Mouse (Mus musculus) lung, postnatal 0 days (tissue): ENCODE measurements around the gene St8sia2. TPM values are rescaled to one million over a fixed set of nuclear protein-coding genes. Genes with fewer than 3 reads are reported as not detected.

Experiments used
- ATAC-seq: fragments of 200-750 bp; cut with Nextera tagmentation; 2 replicates; pipeline ENCODE4 v1.8.0; 2017; ENCODE audit warnings: moderate library complexity
- DNase-seq: peaks from one replicate; pipeline ENCODE4 v3.0.0-alpha.2; 2016; ENCODE audit warnings: low spot score
- H3K27ac ChIP-seq: fragments of 300-500 bp; sonication (generic); 2 replicates; pipeline ENCODE4 v1.5.1; 2014; ENCODE audit warnings: antibody characterized with exemption, mild to moderate bottlenecking, low read length, mixed read lengths
- H3K27me3 ChIP-seq: fragments of 300-500 bp; sonication (generic); replicated peaks from 2 replicates; pipeline ENCODE4 v1.6.1; 2014; ENCODE audit warnings: low read length, mixed read lengths; ENCODE audit not compliant: insufficient read depth
- H3K36me3 ChIP-seq: fragments of 300-500 bp; sonication (generic); 2 replicates; pipeline ENCODE4 v1.6.1; 2014; ENCODE audit warnings: low read length, mixed read lengths; ENCODE audit not compliant: insufficient read depth
- H3K4me1 ChIP-seq: fragments of 300-500 bp; sonication (generic); 2 replicates; pipeline ENCODE4 v1.6.1; 2014; ENCODE audit warnings: antibody characterized with exemption, low read depth, low read length, mixed read lengths; ENCODE audit not compliant: insufficient read depth
- H3K4me2 ChIP-seq: fragments of 300-500 bp; sonication (generic); replicated peaks from 2 replicates; pipeline ENCODE4 v1.6.1; 2014; ENCODE audit warnings: low read depth, mild to moderate bottlenecking, low read length, moderate library complexity, mixed read lengths
- H3K4me3 ChIP-seq: fragments of 300-500 bp; sonication (generic); 2 replicates; pipeline ENCODE4 v1.5.1; 2014; ENCODE audit warnings: low read depth, low read length
- H3K9ac ChIP-seq: fragments of 300-500 bp; sonication (generic); replicated peaks from 2 replicates; pipeline ENCODE4 v1.6.1; 2014; ENCODE audit warnings: low read depth, mild to moderate bottlenecking
- H3K9me3 ChIP-seq: fragments of 300-500 bp; sonication (generic); 2 replicates; pipeline ENCODE4 v1.6.1; 2016; ENCODE audit warnings: low read length, mixed read lengths
- CTCF ChIP-seq: IDR thresholded peaks from 2 replicates; pipeline ENCODE4 v1.5.1; 2016; ENCODE audit warnings: antibody characterized with exemption, mild to moderate bottlenecking
- EP300 ChIP-seq: IDR thresholded peaks from 2 replicates; pipeline ENCODE4 v1.6.1; 2016; ENCODE audit warnings: antibody characterized with exemption, mild to moderate bottlenecking, control low read depth
- WGBS: fragments of 180-500 bp; shearing (Covaris S2); extraction: QIAGEN DNeasy Blood & Tissue Kit; methylation state at CpG from one replicate; pipeline ENCODE4 v1.1.7; 2014; 5-methylcytosine and 5-hydroxymethylcytosine counted together
- polyA plus RNA-seq: library from polyadenylated mRNA; unstranded; fragments of >200 nt; fragmentation: Nextera tagmentation; extraction: Ambion mirVana; gene quantifications from 2 replicates; pipeline ENCODE4 v1.2.1, GENCODE M21; 2015

Gene St8sia2
- polyA plus RNA-seq = 3.5 and 4.4 TPM in 2 replicates

GRCm38 (mm10) chr7:74013601-74014175 lies at the start of gene St8sia2:
St8sia2 (minus strand) TSS chr7:74013690.
- whole genome bisulfite sequencing = under 1% methylated on average over 31 of the region's 42 CpGs
- TF ChIP-seq CTCF (no peak), EP300 (no peak)
- H3K27me3 ChIP-seq = 0 out of 2 replicates have a peak, but pooled peaks cover 17% of the 10 kb centered on the region

GRCm38 (mm10) chr7:74061076-74061475 lies 47.6 kb upstream of the St8sia2 start:
- no peak overlapping the region for H3K9ac ChIP-seq
- ATAC-seq (peak; percentile 76), DNase-seq (peak; percentile 76)
- H3K27me3 ChIP-seq = no peaks in the 10 kb centered on the region
- no peak overlapping the region for H3K4me2 ChIP-seq
- H3K9me3 ChIP-seq = no peaks in the 10 kb centered on the region
- H3K27ac ChIP-seq = peak overlapping the region; percentile 20
- no peaks in the 10 kb centered on the region for H3K36me3 ChIP-seq
- no peak overlapping the region for H3K4me3 ChIP-seq
- no peaks in the 10 kb centered on the region for H3K4me1 ChIP-seq
- TF ChIP-seq EP300 (no peak), CTCF (no peak)
- WGBS = 67% methylated on average over 6 of the region's 6 CpGs

More at GRCm38 (mm10) chr7:74013601-74014175, at the start of gene St8sia2:
- no peak within 1 kb of the TSS; the same call in 1 of the 2 replicates for H3K9ac ChIP-seq
- no peak within 1 kb of the TSS for H3K27ac ChIP-seq
- DNase-seq (peak; percentile 84), ATAC-seq (peak; percentile 91)
- no peaks in the 10 kb centered on the region for H3K36me3 ChIP-seq
- peak within 1 kb of the TSS; percentile 100 for H3K4me2 ChIP-seq
- H3K4me3 ChIP-seq = peak within 1 kb of the TSS; percentile 55
- no peaks in the 10 kb centered on the region for H3K4me1 ChIP-seq
- no peaks in the 10 kb centered on the region for H3K9me3 ChIP-seq

- Histone ChIP-seq H3K4me3 (no peak overlapping the region), H3K9me3 (no peaks in the 10 kb centered on the region), H3K9ac (no peak overlapping the region), H3K4me1 (no peaks in the 10 kb centered on the region), H3K4me2 (no peak overlapping the region), H3K27me3 (no peaks in the 10 kb centered on the region), H3K36me3 (no peaks in the 10 kb centered on the region), H3K27ac (peak overlapping the region; percentile 20)
- 82% methylated on average over 3 of the region's 3 CpGs for WGBS
- ATAC-seq = peak; percentile 25; the same call in 1 of the 2 replicates
- TF ChIP-seq CTCF = no peak
- no peak for TF ChIP-seq EP300
- peak; percentile 37 for DNase-seq
Observed at GRCm38 (mm10) chr7:74060306-74060946, 46.9 kb upstream of the St8sia2 start.

- H3K9ac ChIP-seq = no peak overlapping the region
- no peaks in the 10 kb centered on the region for H3K36me3 ChIP-seq
- no peak overlapping the region for H3K4me3 ChIP-seq
- H3K27ac ChIP-seq = no peak overlapping the region
- no peak for ATAC-seq
- WGBS = 76% methylated on average over 3 of the region's 3 CpGs
- no peak overlapping the region for H3K4me2 ChIP-seq
- H3K4me1 ChIP-seq = no peaks in the 10 kb centered on the region
- H3K27me3 ChIP-seq = no peaks in the 10 kb centered on the region
- TF ChIP-seq EP300 (no peak), CTCF (no peak)
- H3K9me3 ChIP-seq = no peaks in the 10 kb centered on the region
- no peak for DNase-seq
Observed at GRCm38 (mm10) chr7:74059684-74060083, 46.2 kb upstream of the St8sia2 start.

GRCm38 (mm10) chr7:74055753-74056152 lies 42.3 kb upstream of the St8sia2 start:
- Histone ChIP-seq H3K9ac (no peak overlapping the region), H3K27ac (no peak overlapping the region), H3K36me3 (no peaks in the 10 kb centered on the region), H3K4me3 (no peak overlapping the region), H3K4me1 (no peaks in the 10 kb centered on the region), H3K4me2 (no peak overlapping the region), H3K27me3 (no peaks in the 10 kb centered on the region), H3K9me3 (no peaks in the 10 kb centered on the region)
- WGBS = 84% methylated on average over 3 of the region's 3 CpGs
- ATAC-seq = no peak
- no peak for DNase-seq
- no peak for TF ChIP-seq EP300
- TF ChIP-seq CTCF = no peak

GRCm38 (mm10) chr7:74047591-74047990 lies 34.1 kb upstream of the St8sia2 start:
- H3K9ac ChIP-seq = no peak overlapping the region

More at GRCm38 (mm10) chr7:74047591-74047990, 34.1 kb upstream of the St8sia2 start:
- Histone ChIP-seq H3K27me3 (no peaks in the 10 kb centered on the region), H3K36me3 (no peaks in the 10 kb centered on the region), H3K9me3 (no peaks in the 10 kb centered on the region), H3K4me2 (no peak overlapping the region), H3K4me1 (no peaks in the 10 kb centered on the region), H3K27ac (no peak overlapping the region), H3K4me3 (no peak overlapping the region)
- 60% methylated on average over 2 of the region's 2 CpGs for WGBS
- DNase-seq (no peak), ATAC-seq (no peak)
- TF ChIP-seq CTCF (no peak), EP300 (no peak)
